Mouse (Mus musculus): Measurements from ENCODE around the gene Kcnab1.

DNA sequence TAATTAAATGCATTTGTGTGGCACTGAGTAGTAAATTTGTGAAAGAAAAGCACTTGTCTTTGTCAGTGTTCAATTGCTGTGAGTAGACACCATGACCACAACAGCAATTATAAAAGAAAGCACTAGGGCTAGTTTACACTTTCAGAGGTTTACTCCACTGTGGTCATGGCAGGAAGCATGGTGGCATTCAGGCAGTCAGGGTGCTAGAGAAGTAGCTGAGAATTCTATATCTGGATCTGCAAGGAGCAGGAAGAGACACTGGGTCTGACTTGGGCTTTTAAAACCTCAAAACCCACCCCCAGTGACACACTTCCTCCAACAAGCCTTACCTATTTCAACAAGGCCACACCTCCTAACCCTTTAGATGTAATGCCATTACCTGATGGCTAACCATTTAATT, 307.4 kb downstream of the Kcnab1 start:
- TF ChIP-seq CTCF (IDR thresholded peaks at IDR 0.05; ENCODE audit: control insufficient read depth, insufficient read depth, insufficient read length) (no peak), MAX (IDR thresholded peaks at IDR 0.05) (no peak)

Measured in C2C12 (cell line).